Mouse (Mus musculus): ENCODE measurements around the gene Mtfr2. TPM values are rescaled to one million over a fixed set of nuclear protein-coding genes. Genes with fewer than 3 reads are reported as not detected.
A peak's percentile ranks its signal among the peaks of the same experiment; 100 is the strongest.

Gene Mtfr2
- polyA plus RNA-seq, 1 experiment from 2014 or later = 3.2 TPM

GRCm38 (mm10) chr10:20331262-20331661 lies 16.3 kb upstream of the Mtfr2 start:
- DNase-seq (ENCODE audit: low spot score) = no peak
- no peak overlapping the region for H3K27ac ChIP-seq (replicated peaks)
- WGBS = 95% methylated on average over 2 of the region's 2 CpGs
- H3K9me3 ChIP-seq = no peaks in the 10 kb centered on the region
- H3K27me3 ChIP-seq (replicated peaks; ENCODE audit: low read depth, poor library complexity, severe bottlenecking) = no peaks in the 10 kb centered on the region
- no peak overlapping the region for H3K4me3 ChIP-seq
- peaks cover 100% of the 10 kb centered on the region for H3K36me3 ChIP-seq (replicated peaks)
- H3K4me1 ChIP-seq = no peaks in the 10 kb centered on the region

- Histone ChIP-seq H3K4me3 (no peak overlapping the region), H3K36me3 (replicated peaks) (peaks cover 99% of the 10 kb centered on the region), H3K27me3 (replicated peaks; ENCODE audit: low read depth, poor library complexity, severe bottlenecking) (no peaks in the 10 kb centered on the region)
Observed at GRCm38 (mm10) chr10:20337872-20338271, 9.7 kb upstream of the Mtfr2 start.

GRCm38 (mm10) chr10:20345736-20346135 lies 1.8 kb upstream of the Mtfr2 start:
- Histone ChIP-seq H3K27me3 (replicated peaks; ENCODE audit: low read depth, poor library complexity, severe bottlenecking) (no peaks in the 10 kb centered on the region), H3K27ac (replicated peaks) (no peak overlapping the region), H3K9me3 (no peaks in the 10 kb centered on the region), H3K4me3 (no peak overlapping the region), H3K4me1 (peaks cover 11% of the 10 kb centered on the region; the same call in 1 of the 2 replicates), H3K36me3 (replicated peaks) (peaks cover 57% of the 10 kb centered on the region)
- WGBS = 86% methylated on average over 1 of the region's 1 CpGs
- DNase-seq (ENCODE audit: low spot score) = no peak

More at GRCm38 (mm10) chr10:20337872-20338271, 9.7 kb upstream of the Mtfr2 start:
- H3K27ac ChIP-seq (replicated peaks) = no peak overlapping the region
- no peaks in the 10 kb centered on the region for H3K9me3 ChIP-seq
- no peak for DNase-seq (ENCODE audit: low spot score)
- 92% methylated on average over 7 of the region's 7 CpGs for WGBS
- no peaks in the 10 kb centered on the region for H3K4me1 ChIP-seq

- no peaks in the 10 kb centered on the region for H3K27me3 ChIP-seq (replicated peaks; ENCODE audit: low read depth, poor library complexity, severe bottlenecking)
- 89% methylated on average over 2 of the region's 2 CpGs for WGBS
- no peak for DNase-seq (ENCODE audit: low spot score)
- no peaks in the 10 kb centered on the region for H3K9me3 ChIP-seq
- peaks cover 41% of the 10 kb centered on the region for H3K36me3 ChIP-seq (replicated peaks)
- H3K27ac ChIP-seq (replicated peaks) = no peak overlapping the region
- peaks cover 11% of the 10 kb centered on the region; the same call in 1 of the 2 replicates for H3K4me1 ChIP-seq
- peak overlapping the region; percentile 85; the same call in 1 of the 2 replicates for H3K4me3 ChIP-seq
Observed at GRCm38 (mm10) chr10:20348894-20349293, 1.3 kb downstream of the Mtfr2 start.

GRCm38 (mm10) chr10:20361542-20362449 lies 14.2 kb downstream of the Mtfr2 start:
- H3K27me3 ChIP-seq (replicated peaks; ENCODE audit: low read depth, poor library complexity, severe bottlenecking) = no peaks in the 10 kb centered on the region
- no peaks in the 10 kb centered on the region for H3K9me3 ChIP-seq
- H3K4me1 ChIP-seq = no peaks in the 10 kb centered on the region
- 66% methylated on average over 10 of the region's 10 CpGs for WGBS
- H3K27ac ChIP-seq (replicated peaks) = no peak overlapping the region
- DNase-seq (ENCODE audit: low spot score) = no peak
- peaks cover 36% of the 10 kb centered on the region for H3K36me3 ChIP-seq (replicated peaks)
- H3K4me3 ChIP-seq = no peak overlapping the region

GRCm38 (mm10) chr10:20362450-20363118 lies 15.0 kb downstream of the Mtfr2 start:
- Histone ChIP-seq H3K4me3 (no peak overlapping the region), H3K27me3 (replicated peaks; ENCODE audit: low read depth, poor library complexity, severe bottlenecking) (no peaks in the 10 kb centered on the region), H3K27ac (replicated peaks) (no peak overlapping the region), H3K9me3 (0 out of 2 replicates have a peak, but pooled peaks cover 3% of the 10 kb centered on the region), H3K4me1 (no peaks in the 10 kb centered on the region), H3K36me3 (replicated peaks) (peaks cover 28% of the 10 kb centered on the region)
- DNase-seq (ENCODE audit: low spot score) = no peak
- WGBS = 84% methylated on average over 4 of the region's 4 CpGs

GRCm38 (mm10) chr10:20372046-20372445 lies 24.5 kb downstream of the Mtfr2 start:
- H3K9me3 ChIP-seq = 0 out of 2 replicates have a peak, but pooled peaks cover 8% of the 10 kb centered on the region
- H3K27me3 ChIP-seq (replicated peaks; ENCODE audit: low read depth, poor library complexity, severe bottlenecking) = no peaks in the 10 kb centered on the region
- no peak overlapping the region for H3K4me3 ChIP-seq
- H3K27ac ChIP-seq (replicated peaks) = no peak overlapping the region
- DNase-seq (ENCODE audit: low spot score) = no peak
- 94% methylated on average over 5 of the region's 5 CpGs for WGBS
- H3K36me3 ChIP-seq (replicated peaks) = no peaks in the 10 kb centered on the region
- H3K4me1 ChIP-seq = no peaks in the 10 kb centered on the region

- Histone ChIP-seq H3K27me3 (replicated peaks; ENCODE audit: low read depth, poor library complexity, severe bottlenecking) (no peaks in the 10 kb centered on the region), H3K36me3 (replicated peaks) (no peaks in the 10 kb centered on the region), H3K4me1 (peaks cover 4% of the 10 kb centered on the region; the same call in 1 of the 2 replicates), H3K27ac (replicated peaks) (no peak overlapping the region), H3K9me3 (no peaks in the 10 kb centered on the region), H3K4me3 (no peak overlapping the region)
- 90% methylated on average over 9 of the region's 9 CpGs for WGBS
- DNase-seq (ENCODE audit: low spot score) = no peak
Observed at GRCm38 (mm10) chr10:20377621-20378020, 30.1 kb downstream of the Mtfr2 start.

- no peak overlapping the region for H3K27ac ChIP-seq (replicated peaks)
- no peaks in the 10 kb centered on the region for H3K27me3 ChIP-seq (replicated peaks; ENCODE audit: low read depth, poor library complexity, severe bottlenecking)
- H3K36me3 ChIP-seq (replicated peaks) = no peaks in the 10 kb centered on the region
- 84% methylated on average over 9 of the region's 9 CpGs for WGBS
- no peak for DNase-seq (ENCODE audit: low spot score)
- H3K9me3 ChIP-seq = no peaks in the 10 kb centered on the region
- H3K4me1 ChIP-seq = peaks cover 9% of the 10 kb centered on the region
- no peak overlapping the region for H3K4me3 ChIP-seq
Observed at GRCm38 (mm10) chr10:20379071-20379735, 31.6 kb downstream of the Mtfr2 start.

- Histone ChIP-seq H3K27me3 (replicated peaks; ENCODE audit: low read depth, poor library complexity, severe bottlenecking) (no peaks in the 10 kb centered on the region), H3K9me3 (no peaks in the 10 kb centered on the region), H3K36me3 (replicated peaks) (no peaks in the 10 kb centered on the region), H3K4me1 (peaks cover 9% of the 10 kb centered on the region), H3K27ac (replicated peaks) (no peak overlapping the region), H3K4me3 (no peak overlapping the region)
- DNase-seq (ENCODE audit: low spot score) = no peak
- 87% methylated on average over 3 of the region's 3 CpGs for WGBS
Observed at GRCm38 (mm10) chr10:20380798-20381197, 33.2 kb downstream of the Mtfr2 start.

- Histone ChIP-seq H3K36me3 (replicated peaks) (no peaks in the 10 kb centered on the region), H3K27ac (replicated peaks) (no peak overlapping the region), H3K27me3 (replicated peaks; ENCODE audit: low read depth, poor library complexity, severe bottlenecking) (no peaks in the 10 kb centered on the region), H3K4me1 (peaks cover 9% of the 10 kb centered on the region), H3K4me3 (no peak overlapping the region), H3K9me3 (no peaks in the 10 kb centered on the region)
- DNase-seq (ENCODE audit: low spot score) = no peak
- WGBS = 81% methylated on average over 3 of the region's 3 CpGs
Observed at GRCm38 (mm10) chr10:20381352-20381751, 33.8 kb downstream of the Mtfr2 start.

GRCm38 (mm10) chr10:20382807-20383419 lies 35.3 kb downstream of the Mtfr2 start:
- H3K27me3 ChIP-seq (replicated peaks; ENCODE audit: low read depth, poor library complexity, severe bottlenecking) = no peaks in the 10 kb centered on the region
- H3K4me3 ChIP-seq = no peak overlapping the region
- DNase-seq (ENCODE audit: low spot score) = peak; percentile 17
- 86% methylated on average over 6 of the region's 6 CpGs for WGBS
- no peaks in the 10 kb centered on the region for H3K36me3 ChIP-seq (replicated peaks)
- H3K27ac ChIP-seq (replicated peaks) = no peak overlapping the region
- peaks cover 9% of the 10 kb centered on the region for H3K4me1 ChIP-seq
- H3K9me3 ChIP-seq = no peaks in the 10 kb centered on the region

All from embryonic facial prominence, embryonic 10.5 days (tissue).